Mouse (Mus musculus) lung, postnatal 0 days (tissue): ENCODE results near the gene Cd72. TPM values are rescaled to one million over a fixed set of nuclear protein-coding genes. Genes with fewer than 3 reads are reported as not detected.
"Not testable (repeated sequence)": the region's sequence is repeated elsewhere in the genome, so short reads cannot be mapped to it uniquely, and the experiment has no call there.

Experiments
- ATAC-seq: fragments of 200-750 bp; cut with Nextera tagmentation; 2 replicates; pipeline ENCODE4 v1.8.0; 2017; ENCODE audit warnings: moderate library complexity
- DNase-seq: peaks from one replicate; pipeline ENCODE4 v3.0.0-alpha.2; 2016; ENCODE audit warnings: low spot score
- H3K27ac ChIP-seq: fragments of 300-500 bp; sonication (generic); 2 replicates; pipeline ENCODE4 v1.5.1; 2014; ENCODE audit warnings: antibody characterized with exemption, mild to moderate bottlenecking, low read length, mixed read lengths
- H3K27me3 ChIP-seq: fragments of 300-500 bp; sonication (generic); replicated peaks from 2 replicates; pipeline ENCODE4 v1.6.1; 2014; ENCODE audit warnings: low read length, mixed read lengths; ENCODE audit not compliant: insufficient read depth
- H3K36me3 ChIP-seq: fragments of 300-500 bp; sonication (generic); 2 replicates; pipeline ENCODE4 v1.6.1; 2014; ENCODE audit warnings: low read length, mixed read lengths; ENCODE audit not compliant: insufficient read depth
- H3K4me1 ChIP-seq: fragments of 300-500 bp; sonication (generic); 2 replicates; pipeline ENCODE4 v1.6.1; 2014; ENCODE audit warnings: antibody characterized with exemption, low read depth, low read length, mixed read lengths; ENCODE audit not compliant: insufficient read depth
- H3K4me2 ChIP-seq: fragments of 300-500 bp; sonication (generic); replicated peaks from 2 replicates; pipeline ENCODE4 v1.6.1; 2014; ENCODE audit warnings: low read depth, mild to moderate bottlenecking, low read length, moderate library complexity, mixed read lengths
- H3K4me3 ChIP-seq: fragments of 300-500 bp; sonication (generic); 2 replicates; pipeline ENCODE4 v1.5.1; 2014; ENCODE audit warnings: low read depth, low read length
- H3K9ac ChIP-seq: fragments of 300-500 bp; sonication (generic); replicated peaks from 2 replicates; pipeline ENCODE4 v1.6.1; 2014; ENCODE audit warnings: low read depth, mild to moderate bottlenecking
- H3K9me3 ChIP-seq: fragments of 300-500 bp; sonication (generic); 2 replicates; pipeline ENCODE4 v1.6.1; 2016; ENCODE audit warnings: low read length, mixed read lengths
- CTCF ChIP-seq: IDR thresholded peaks from 2 replicates; pipeline ENCODE4 v1.5.1; 2016; ENCODE audit warnings: antibody characterized with exemption, mild to moderate bottlenecking
- EP300 ChIP-seq: IDR thresholded peaks from 2 replicates; pipeline ENCODE4 v1.6.1; 2016; ENCODE audit warnings: antibody characterized with exemption, mild to moderate bottlenecking, control low read depth
- WGBS: fragments of 180-500 bp; shearing (Covaris S2); extraction: QIAGEN DNeasy Blood & Tissue Kit; methylation state at CpG from one replicate; pipeline ENCODE4 v1.1.7; 2014; 5-methylcytosine and 5-hydroxymethylcytosine counted together
- polyA plus RNA-seq: library from polyadenylated mRNA; unstranded; fragments of >200 nt; fragmentation: Nextera tagmentation; extraction: Ambion mirVana; gene quantifications from 2 replicates; pipeline ENCODE4 v1.2.1, GENCODE M21; 2015

Gene Cd72
- polyA plus RNA-seq, 1 experiment from 2014 or later = 2.7 TPM

DNA sequence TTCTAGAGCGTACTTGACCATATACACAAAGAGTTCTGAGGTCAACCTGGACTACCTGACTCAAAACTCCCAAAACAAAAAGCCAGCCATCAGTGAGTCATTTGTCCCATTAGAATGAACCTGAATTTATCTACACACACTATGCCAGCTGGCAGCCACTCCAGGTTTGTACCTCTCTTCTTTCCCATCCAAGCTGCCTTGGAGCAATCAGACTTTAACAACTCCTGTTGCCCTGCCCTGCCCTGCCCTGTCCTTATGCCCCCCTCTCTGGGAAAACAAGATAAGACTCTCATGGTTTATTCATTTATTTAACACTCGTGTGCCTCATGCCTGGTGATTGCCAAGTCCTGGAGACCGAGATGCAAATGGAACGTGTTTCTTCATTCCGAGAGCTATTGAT lies 36.4 kb upstream of the Cd72 start:
- Histone ChIP-seq H3K9me3 (no peaks in the 10 kb centered on the region), H3K9ac (no peak overlapping the region), H3K27ac (0 out of 2 replicates have a peak overlapping the region, but pooled peaks have one; percentile 32), H3K36me3 (no peaks in the 10 kb centered on the region), H3K4me3 (no peak overlapping the region), H3K27me3 (no peaks in the 10 kb centered on the region), H3K4me2 (no peak overlapping the region), H3K4me1 (no peaks in the 10 kb centered on the region)
- DNase-seq (peak; percentile 88), ATAC-seq (peak; percentile 38)
- TF ChIP-seq EP300 (peak; percentile 80), CTCF (no peak)
- WGBS = 41% methylated on average over 5 of the region's 5 CpGs

- Histone ChIP-seq H3K4me2 (no peak overlapping the region), H3K27me3 (no peaks in the 10 kb centered on the region), H3K4me1 (no peaks in the 10 kb centered on the region), H3K4me3 (no peak overlapping the region), H3K36me3 (no peaks in the 10 kb centered on the region), H3K27ac (no peak overlapping the region), H3K9ac (no peak overlapping the region), H3K9me3 (no peaks in the 10 kb centered on the region)
- TF ChIP-seq EP300 (no peak), CTCF (no peak)
- DNase-seq (no peak), ATAC-seq (no peak)
- 95% methylated on average over 3 of the region's 3 CpGs for WGBS
Measured at GRCm38 (mm10) chr4:43489611-43490010, 35.2 kb upstream of the Cd72 start.

DNA sequence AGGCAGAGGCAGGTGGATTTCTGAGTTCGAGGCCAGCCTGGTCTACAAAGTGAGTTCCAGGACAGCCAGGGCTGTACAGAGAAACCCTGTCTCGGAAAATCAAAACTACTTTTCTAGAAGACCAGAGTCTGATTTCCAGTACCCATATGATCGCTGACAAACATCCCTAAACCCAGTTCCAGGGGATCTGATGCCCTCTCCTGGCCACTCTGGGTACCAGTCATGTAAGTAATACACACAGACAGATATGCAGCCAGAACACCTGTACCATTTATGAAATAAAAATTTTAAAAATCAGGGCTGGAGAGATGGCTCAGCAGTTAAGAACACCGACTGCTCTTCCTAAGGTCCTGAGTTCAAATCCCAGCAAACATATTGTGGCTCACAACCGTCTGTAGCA lies 31.2 kb upstream of the Cd72 start:
- not testable (repeated sequence) for H3K9me3 ChIP-seq, H3K27ac ChIP-seq, H3K36me3 ChIP-seq, H3K9ac ChIP-seq, ATAC-seq, H3K4me1 ChIP-seq, H3K4me3 ChIP-seq, H3K4me2 ChIP-seq, H3K27me3 ChIP-seq, DNase-seq
- 85% methylated on average over 5 of the region's 5 CpGs for WGBS

- DNase-seq = no peak
- H3K9ac ChIP-seq = no peak within 1 kb of the TSS
Measured at GRCm38 (mm10) chr4:43483535-43484091, 29.2 kb upstream of the Cd72 start, which contains the start of gene Sit1. Sit1 (minus strand) TSS chr4:43483734.

DNA sequence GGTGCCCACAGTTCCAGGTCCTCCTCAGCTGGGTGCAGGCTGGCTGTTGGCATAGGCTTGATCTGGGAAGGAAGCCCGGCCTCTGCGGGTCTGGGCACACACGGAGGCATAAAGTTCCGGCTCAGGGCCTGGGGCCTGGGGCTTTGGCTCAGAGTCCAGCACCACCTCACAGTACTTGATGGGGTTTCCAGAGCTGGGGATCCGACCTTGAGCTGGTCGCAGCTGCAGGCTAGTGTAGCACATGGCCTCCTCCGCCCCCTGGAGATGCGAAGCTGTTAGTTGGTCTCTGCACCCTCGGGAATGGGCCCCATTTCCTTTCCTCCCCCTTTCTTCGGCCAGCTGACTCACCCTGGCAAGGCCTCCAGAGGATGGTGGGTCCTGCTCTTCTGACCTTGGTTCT lies 28.2 kb upstream of the Cd72 start:
- no peak overlapping the region for H3K4me2 ChIP-seq
- WGBS = 57% methylated on average over 10 of the region's 10 CpGs

More at GRCm38 (mm10) chr4:43483535-43484091, 29.2 kb upstream of the Cd72 start, which contains the start of gene Sit1:
- H3K4me1 ChIP-seq = no peaks in the 10 kb centered on the region; the same call in 1 of the 2 replicates
- no peak within 1 kb of the TSS for H3K4me2 ChIP-seq
- WGBS = 48% methylated on average over 12 of the region's 12 CpGs
- TF ChIP-seq CTCF = no peak
- TF ChIP-seq EP300 = no peak
- no peak within 1 kb of the TSS for H3K27ac ChIP-seq
- H3K4me3 ChIP-seq = no peak within 1 kb of the TSS
- no peak for ATAC-seq
- no peaks in the 10 kb centered on the region for H3K36me3 ChIP-seq
- H3K9me3 ChIP-seq = no peaks in the 10 kb centered on the region
- no peaks in the 10 kb centered on the region for H3K27me3 ChIP-seq

GRCm38 (mm10) chr4:43481894-43482456 lies 27.5 kb upstream of the Cd72 start:
- no peak overlapping the region for H3K4me2 ChIP-seq
- 52% methylated on average over 7 of the region's 7 CpGs for WGBS
- H3K9ac ChIP-seq = no peak overlapping the region
- H3K27ac ChIP-seq = no peak overlapping the region
- TF ChIP-seq EP300 (no peak), CTCF (no peak)
- H3K4me1 ChIP-seq = peaks cover 3% of the 10 kb centered on the region; the same call in 1 of the 2 replicates
- no peak overlapping the region for H3K4me3 ChIP-seq
- ATAC-seq = no peak
- DNase-seq = no peak
- H3K36me3 ChIP-seq = no peaks in the 10 kb centered on the region
- no peaks in the 10 kb centered on the region for H3K9me3 ChIP-seq
- H3K27me3 ChIP-seq = no peaks in the 10 kb centered on the region

More for the DNA sequence above, 28.2 kb upstream of the Cd72 start:
- H3K4me3 ChIP-seq = no peak overlapping the region
- H3K4me1 ChIP-seq = peaks cover 3% of the 10 kb centered on the region; the same call in 1 of the 2 replicates
- H3K36me3 ChIP-seq = no peaks in the 10 kb centered on the region
- no peaks in the 10 kb centered on the region for H3K27me3 ChIP-seq
- H3K9ac ChIP-seq = no peak overlapping the region
- no peaks in the 10 kb centered on the region for H3K9me3 ChIP-seq
- no peak for ATAC-seq
- no peak overlapping the region for H3K27ac ChIP-seq
- no peak for DNase-seq
- TF ChIP-seq CTCF (no peak), EP300 (no peak)
